Mouse (Mus musculus) kidney, embryonic 15.5 days (tissue): ENCODE measurements around the gene Col18a1. TPM values are rescaled to one million over a fixed set of nuclear protein-coding genes. Genes with fewer than 3 reads are reported as not detected.
A peak's percentile ranks its signal among the peaks of the same experiment; 100 is the strongest.

Source experiments
- ATAC-seq: fragments of 200-750 bp; cut with Nextera tagmentation; replicated peaks from 2 replicates; pipeline ENCODE4 v1.8.0; 2017; ENCODE audit warnings: moderate TSS enrichment; ENCODE audit not compliant: low FRiP score
- H3K27ac ChIP-seq: fragments of 300-500 bp; sonication (generic); 2 replicates; pipeline ENCODE4 v1.5.1; 2015; ENCODE audit warnings: mild to moderate bottlenecking, inconsistent platforms
- H3K27me3 ChIP-seq: fragments of 300-500 bp; sonication (generic); 2 replicates; pipeline ENCODE4 v1.6.1; 2015; ENCODE audit warnings: inconsistent platforms
- H3K36me3 ChIP-seq: fragments of 300-500 bp; sonication (generic); 2 replicates; pipeline ENCODE4 v1.6.1; 2015; ENCODE audit warnings: inconsistent platforms
- H3K4me1 ChIP-seq: fragments of 300-500 bp; sonication (generic); 2 replicates; pipeline ENCODE4 v1.6.1; 2015; ENCODE audit warnings: inconsistent platforms
- H3K4me2 ChIP-seq: fragments of 300-500 bp; sonication (generic); 2 replicates; pipeline ENCODE4 v1.6.1; 2015; ENCODE audit warnings: moderate library complexity, mild to moderate bottlenecking, inconsistent platforms
- H3K4me3 ChIP-seq: fragments of 300-500 bp; sonication (generic); replicated peaks from 2 replicates; pipeline ENCODE4 v1.5.1; 2015; ENCODE audit warnings: mild to moderate bottlenecking, inconsistent platforms
- H3K9ac ChIP-seq: fragments of 300-500 bp; sonication (generic); 2 replicates; pipeline ENCODE4 v1.6.1; 2015; ENCODE audit warnings: mild to moderate bottlenecking, inconsistent platforms
- H3K9me3 ChIP-seq: fragments of 300-500 bp; sonication (generic); replicated peaks from 2 replicates; pipeline ENCODE4 v1.6.1; 2016; ENCODE audit warnings: inconsistent platforms
- WGBS: fragments of 180-500 bp; shearing (Covaris S2); methylation state at CpG from one replicate; pipeline ENCODE4 v1.1.7; 2015; ENCODE audit warnings: mixed read lengths; 5-methylcytosine and 5-hydroxymethylcytosine counted together
- polyA plus RNA-seq: library from polyadenylated mRNA; unstranded; fragments of >200 nt; fragmentation: Nextera tagmentation; extraction: Ambion mirVana; gene quantifications from 2 replicates; pipeline ENCODE4 v1.2.1, GENCODE M21; 2015

The Col18a1 gene
- 195 and 206 TPM in 2 replicates for polyA plus RNA-seq

GRCm38 (mm10) chr10:77165963-77166717, at the start of gene Col18a1:
TSS of gene Col18a1 (minus strand) at chr10:77166548.
- Histone ChIP-seq H3K4me3 (peak within 1 kb of the TSS; percentile 54), H3K36me3 (no peaks in the 10 kb centered on the region), H3K9ac (peak within 1 kb of the TSS; percentile 55), H3K27ac (peak within 1 kb of the TSS; percentile 94), H3K4me2 (peak within 1 kb of the TSS; percentile 82), H3K27me3 (0 out of 2 replicates have a peak, but pooled peaks cover 8% of the 10 kb centered on the region), H3K4me1 (peaks cover 55% of the 10 kb centered on the region), H3K9me3 (no peaks in the 10 kb centered on the region)
- peak; percentile 74 for ATAC-seq
- under 1% methylated on average over 42 of the region's 42 CpGs for WGBS

GRCm38 (mm10) chr10:77215641-77216040, 49.3 kb upstream of the Col18a1 start:
- Histone ChIP-seq H3K27me3 (no peaks in the 10 kb centered on the region), H3K4me2 (no peak overlapping the region), H3K4me1 (peaks cover 62% of the 10 kb centered on the region), H3K27ac (peak overlapping the region; percentile 82), H3K9me3 (no peaks in the 10 kb centered on the region), H3K9ac (no peak overlapping the region), H3K4me3 (no peak overlapping the region), H3K36me3 (no peaks in the 10 kb centered on the region)
- 60% methylated on average over 4 of the region's 4 CpGs for WGBS
- ATAC-seq: no peak

- Histone ChIP-seq H3K9me3 (no peaks in the 10 kb centered on the region), H3K9ac (no peak overlapping the region), H3K4me2 (no peak overlapping the region), H3K27me3 (no peaks in the 10 kb centered on the region), H3K36me3 (no peaks in the 10 kb centered on the region), H3K4me3 (no peak overlapping the region), H3K4me1 (peaks cover 62% of the 10 kb centered on the region), H3K27ac (peak overlapping the region; percentile 82)
- 57% methylated on average over 8 of the region's 8 CpGs for WGBS
- no peak for ATAC-seq
Measured at GRCm38 (mm10) chr10:77214586-77214985, 48.2 kb upstream of the Col18a1 start.

GRCm38 (mm10) chr10:77213483-77213882, 47.1 kb upstream of the Col18a1 start:
- Histone ChIP-seq H3K27me3 (no peaks in the 10 kb centered on the region), H3K9ac (no peak overlapping the region), H3K36me3 (no peaks in the 10 kb centered on the region), H3K9me3 (no peaks in the 10 kb centered on the region), H3K4me2 (no peak overlapping the region), H3K4me3 (no peak overlapping the region), H3K4me1 (peaks cover 72% of the 10 kb centered on the region), H3K27ac (peak overlapping the region; percentile 82)
- WGBS: 77% methylated on average over 5 of the region's 5 CpGs
- ATAC-seq: no peak

DNA sequence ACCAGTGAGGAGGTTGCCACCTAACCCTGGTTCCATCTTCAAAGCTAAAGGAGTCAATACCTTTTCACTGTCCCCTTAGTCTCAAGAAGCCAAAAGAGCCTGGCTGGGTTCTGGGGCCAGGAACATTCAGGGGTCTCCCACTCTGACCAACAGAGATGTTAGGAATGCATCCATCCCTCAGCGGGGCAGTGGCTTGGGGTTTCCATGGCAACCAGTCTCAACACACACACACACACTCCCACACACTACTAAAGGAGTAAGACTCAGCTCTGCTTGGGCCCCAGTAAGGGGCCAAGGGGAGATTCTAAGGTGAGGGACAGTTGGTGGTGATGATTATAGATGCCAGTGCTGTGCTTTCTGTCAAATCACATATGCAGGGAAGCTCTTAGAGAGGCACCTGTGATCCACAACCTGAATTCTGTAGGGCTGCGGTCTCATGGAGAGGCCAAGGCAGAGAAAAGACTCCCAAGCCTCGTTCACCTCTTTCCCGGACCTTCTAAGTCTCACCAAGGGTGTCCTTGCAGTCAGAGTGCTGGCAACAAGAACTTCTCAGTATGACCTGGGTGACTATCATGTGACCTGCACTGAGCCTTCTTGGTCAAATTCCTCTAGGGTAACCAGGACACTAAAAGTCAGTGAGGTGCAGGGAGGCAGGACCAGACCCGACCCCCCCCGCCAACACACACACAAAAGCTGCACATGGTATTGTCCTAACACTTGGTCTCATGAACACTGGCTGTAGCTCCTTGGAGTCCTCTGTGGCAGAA, 46.2 kb upstream of the Col18a1 start:
- H3K4me1 ChIP-seq: peaks cover 67% of the 10 kb centered on the region
- H3K27me3 ChIP-seq: no peaks in the 10 kb centered on the region
- no peak overlapping the region for H3K4me2 ChIP-seq
- H3K9ac ChIP-seq: no peak overlapping the region
- no peaks in the 10 kb centered on the region for H3K9me3 ChIP-seq
- no peak overlapping the region for H3K4me3 ChIP-seq
- 79% methylated on average over 6 of the region's 6 CpGs for WGBS
- peak overlapping the region; percentile 82; the same call in 1 of the 2 replicates for H3K27ac ChIP-seq
- ATAC-seq: no peak
- H3K36me3 ChIP-seq: no peaks in the 10 kb centered on the region

- no peaks in the 10 kb centered on the region for H3K36me3 ChIP-seq
- ATAC-seq: 0 out of 2 replicates have a peak, but pooled peaks have one; percentile 22
- no peaks in the 10 kb centered on the region for H3K9me3 ChIP-seq
- H3K4me1 ChIP-seq: peaks cover 67% of the 10 kb centered on the region
- H3K9ac ChIP-seq: no peak overlapping the region
- H3K27me3 ChIP-seq: no peaks in the 10 kb centered on the region
- H3K27ac ChIP-seq: peak overlapping the region; percentile 78
- no peak overlapping the region for H3K4me3 ChIP-seq
- no peak overlapping the region for H3K4me2 ChIP-seq
- 42% methylated on average over 11 of the region's 11 CpGs for WGBS
Measured at GRCm38 (mm10) chr10:77211116-77211570, 44.8 kb upstream of the Col18a1 start.

DNA sequence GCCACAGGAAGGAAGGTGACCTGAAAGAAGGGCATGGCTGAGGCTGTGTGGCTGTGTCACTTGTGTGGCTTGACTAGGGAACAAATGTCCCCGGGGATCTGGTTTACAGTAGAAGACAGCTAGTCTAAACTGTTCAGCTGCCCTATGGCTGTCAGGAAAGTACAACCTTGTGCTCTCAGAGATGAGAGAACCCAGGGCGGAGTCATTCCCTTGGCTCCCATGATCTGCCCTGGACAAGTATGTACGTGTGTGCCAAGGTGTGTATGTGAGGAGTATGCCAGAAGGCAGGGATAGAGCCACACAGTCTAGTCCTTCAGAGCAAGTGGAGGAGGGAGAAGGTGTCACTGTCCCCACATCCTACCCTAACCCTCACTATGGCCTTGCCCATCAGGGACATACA, 44.3 kb upstream of the Col18a1 start:
- WGBS: 89% methylated on average over 3 of the region's 3 CpGs
- no peak for ATAC-seq
- peaks cover 63% of the 10 kb centered on the region for H3K4me1 ChIP-seq

DNA sequence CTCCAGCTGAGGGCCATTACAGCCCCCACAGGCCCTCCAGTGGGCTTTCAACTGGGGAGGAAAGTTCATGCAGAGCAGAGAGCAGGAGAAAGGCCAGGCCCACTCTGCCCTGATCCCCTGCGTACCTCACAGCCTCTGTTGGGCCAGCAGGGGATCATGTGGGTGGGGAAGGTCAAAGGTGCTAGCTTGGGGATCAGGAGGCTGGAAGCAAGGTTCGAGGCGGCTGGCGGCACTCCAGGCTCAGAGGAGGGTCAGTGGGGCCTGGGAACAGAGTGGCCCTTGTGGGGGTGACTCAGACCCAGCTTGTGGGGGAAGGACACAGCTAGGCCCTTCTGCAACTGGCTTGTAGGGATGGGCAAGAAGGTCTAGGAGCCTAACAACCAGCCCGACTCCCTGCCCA, 42.9 kb upstream of the Col18a1 start:
- ATAC-seq: no peak
- no peak overlapping the region for H3K27ac ChIP-seq
- H3K36me3 ChIP-seq: no peaks in the 10 kb centered on the region
- WGBS: 50% methylated on average over 5 of the region's 5 CpGs
- no peaks in the 10 kb centered on the region for H3K9me3 ChIP-seq
- H3K4me2 ChIP-seq: no peak overlapping the region
- H3K9ac ChIP-seq: no peak overlapping the region
- H3K4me3 ChIP-seq: no peak overlapping the region
- H3K27me3 ChIP-seq: no peaks in the 10 kb centered on the region
- H3K4me1 ChIP-seq: peaks cover 57% of the 10 kb centered on the region

More for the DNA sequence above, 44.3 kb upstream of the Col18a1 start:
- no peak overlapping the region for H3K4me3 ChIP-seq
- H3K36me3 ChIP-seq: no peaks in the 10 kb centered on the region
- no peak overlapping the region for H3K9ac ChIP-seq
- H3K27me3 ChIP-seq: no peaks in the 10 kb centered on the region
- H3K27ac ChIP-seq: peak overlapping the region; percentile 78
- H3K4me2 ChIP-seq: no peak overlapping the region
- no peaks in the 10 kb centered on the region for H3K9me3 ChIP-seq

- ATAC-seq: peak; percentile 72; the same call in 1 of the 2 replicates
- Histone ChIP-seq H3K4me2 (no peak overlapping the region), H3K27me3 (no peaks in the 10 kb centered on the region), H3K4me1 (peaks cover 41% of the 10 kb centered on the region), H3K36me3 (no peaks in the 10 kb centered on the region), H3K9ac (no peak overlapping the region), H3K9me3 (no peaks in the 10 kb centered on the region), H3K4me3 (no peak overlapping the region), H3K27ac (peak overlapping the region; percentile 85)
- 39% methylated on average over 3 of the region's 3 CpGs for WGBS
Measured at GRCm38 (mm10) chr10:77206565-77207079, 40.3 kb upstream of the Col18a1 start.

DNA sequence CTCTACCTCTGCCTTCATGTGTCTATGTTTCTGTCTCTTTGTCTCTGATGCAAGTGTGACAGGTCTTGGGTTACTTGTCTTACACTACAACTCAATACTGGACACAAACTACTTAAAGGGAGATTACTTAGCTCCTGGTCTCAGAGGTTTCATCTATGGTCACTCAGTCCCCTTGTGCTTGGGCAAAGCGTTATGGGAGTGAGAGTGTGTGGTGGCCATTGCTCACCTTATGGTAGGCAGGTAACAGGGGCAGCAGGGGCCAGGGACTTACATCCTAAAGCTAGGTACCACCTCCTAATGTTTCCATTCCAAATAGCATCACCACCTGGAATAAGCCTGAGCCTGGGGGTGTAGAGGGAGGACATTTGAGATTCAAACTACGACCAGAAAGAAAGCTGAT, 39.8 kb upstream of the Col18a1 start:
- Histone ChIP-seq H3K27ac (peak overlapping the region; percentile 85), H3K27me3 (no peaks in the 10 kb centered on the region)
- 78% methylated on average over 2 of the region's 2 CpGs for WGBS

GRCm38 (mm10) chr10:77203960-77204359, 37.6 kb upstream of the Col18a1 start:
- H3K9ac ChIP-seq: no peak overlapping the region
- H3K4me1 ChIP-seq: peaks cover 31% of the 10 kb centered on the region
- H3K4me3 ChIP-seq: no peak overlapping the region
- H3K27me3 ChIP-seq: no peaks in the 10 kb centered on the region
- 76% methylated on average over 4 of the region's 4 CpGs for WGBS
- H3K9me3 ChIP-seq: no peaks in the 10 kb centered on the region
- ATAC-seq: no peak
- 0 out of 2 replicates have a peak overlapping the region, but pooled peaks have one; percentile 18 for H3K27ac ChIP-seq
- no peak overlapping the region for H3K4me2 ChIP-seq
- H3K36me3 ChIP-seq: no peaks in the 10 kb centered on the region

More for the DNA sequence above, 39.8 kb upstream of the Col18a1 start:
- no peak overlapping the region for H3K9ac ChIP-seq
- no peak for ATAC-seq
- peaks cover 36% of the 10 kb centered on the region for H3K4me1 ChIP-seq
- no peak overlapping the region for H3K4me3 ChIP-seq
- H3K36me3 ChIP-seq: no peaks in the 10 kb centered on the region
- H3K9me3 ChIP-seq: no peaks in the 10 kb centered on the region
- H3K4me2 ChIP-seq: no peak overlapping the region

GRCm38 (mm10) chr10:77201919-77202318, 35.6 kb upstream of the Col18a1 start:
- Histone ChIP-seq H3K9me3 (no peaks in the 10 kb centered on the region), H3K27ac (no peak overlapping the region), H3K27me3 (no peaks in the 10 kb centered on the region), H3K4me3 (no peak overlapping the region), H3K9ac (no peak overlapping the region), H3K36me3 (no peaks in the 10 kb centered on the region), H3K4me1 (peaks cover 33% of the 10 kb centered on the region), H3K4me2 (no peak overlapping the region)
- no peak for ATAC-seq
- 83% methylated on average over 5 of the region's 5 CpGs for WGBS
